Mouse (Mus musculus) intestine, postnatal 0 days (tissue): ENCODE data around the gene Slc46a2. TPM values are rescaled to one million over a fixed set of nuclear protein-coding genes. Genes with fewer than 3 reads are reported as not detected.

Experiments
- ATAC-seq: fragments of 200-750 bp; cut with Nextera tagmentation; 2 replicates; pipeline ENCODE4 v1.8.0; 2017; ENCODE audit warnings: mild to moderate bottlenecking, moderate TSS enrichment, moderate library complexity
- H3K27ac ChIP-seq: fragments of 300-500 bp; sonication (generic); 2 replicates; pipeline ENCODE4 v1.5.1; 2014; ENCODE audit warnings: mild to moderate bottlenecking, low read depth, low read length, moderate library complexity
- H3K27me3 ChIP-seq: fragments of 300-500 bp; sonication (generic); replicated peaks from 2 replicates; pipeline ENCODE4 v1.6.1; 2014; ENCODE audit warnings: low read length, mixed read lengths; ENCODE audit not compliant: control insufficient read depth, insufficient read depth
- H3K36me3 ChIP-seq: fragments of 300-500 bp; sonication (generic); 2 replicates; pipeline ENCODE4 v1.6.1; 2014; ENCODE audit warnings: mild to moderate bottlenecking, moderate library complexity; ENCODE audit not compliant: control insufficient read depth, insufficient read depth
- H3K4me1 ChIP-seq: fragments of 300-500 bp; sonication (generic); replicated peaks from 2 replicates; pipeline ENCODE4 v1.6.1; 2014; ENCODE audit warnings: antibody characterized with exemption, low read length, mixed read lengths; ENCODE audit not compliant: control insufficient read depth, insufficient read depth
- H3K4me2 ChIP-seq: fragments of 300-500 bp; sonication (generic); replicated peaks from 2 replicates; pipeline ENCODE4 v1.6.1; 2014; ENCODE audit warnings: low read depth, mild to moderate bottlenecking, moderate library complexity
- H3K4me3 ChIP-seq: fragments of 300-500 bp; sonication (generic); 2 replicates; pipeline ENCODE4 v1.5.1; 2014; ENCODE audit warnings: low read depth, low read length
- H3K9ac ChIP-seq: fragments of 300-500 bp; sonication (generic); 2 replicates; pipeline ENCODE4 v1.6.1; 2014; ENCODE audit warnings: mild to moderate bottlenecking, low read depth, low read length
- H3K9me3 ChIP-seq: fragments of 300-500 bp; sonication (generic); 2 replicates; pipeline ENCODE4 v1.6.1; 2016; ENCODE audit warnings: mixed run types; ENCODE audit not compliant: control insufficient read depth
- CTCF ChIP-seq: sonication (generic); IDR thresholded peaks from 2 replicates; pipeline ENCODE4 v1.5.1; 2016; ENCODE audit warnings: low read depth, mild to moderate bottlenecking, control low read depth, antibody characterized with exemption, moderate library complexity
- WGBS: fragments of 180-500 bp; shearing (Covaris S2); extraction: QIAGEN DNeasy Blood & Tissue Kit; methylation state at CpG from one replicate; pipeline ENCODE4 v1.1.7; 2014; 5-methylcytosine and 5-hydroxymethylcytosine counted together
- polyA plus RNA-seq: library from polyadenylated mRNA; unstranded; fragments of >200 nt; fragmentation: Nextera tagmentation; extraction: Ambion mirVana; gene quantifications from 2 replicates; pipeline ENCODE4 v1.2.1, GENCODE M21; 2015

The Slc46a2 gene
- polyA plus RNA-seq, 1 experiment from 2014 or later = not detected

- peaks cover 16% of the 10 kb centered on the region; the same call in 1 of the 2 replicates for H3K36me3 ChIP-seq
- WGBS = 75% methylated on average over 6 of the region's 6 CpGs
- no peak overlapping the region for H3K27ac ChIP-seq
- no peaks in the 10 kb centered on the region for H3K9me3 ChIP-seq
- TF ChIP-seq CTCF = peak; percentile 38
- no peak overlapping the region for H3K9ac ChIP-seq
- no peaks in the 10 kb centered on the region for H3K4me1 ChIP-seq
- ATAC-seq = no peak
- H3K4me2 ChIP-seq = no peak overlapping the region
- no peak overlapping the region for H3K4me3 ChIP-seq
- H3K27me3 ChIP-seq = no peaks in the 10 kb centered on the region
Observed at GRCm38 (mm10) chr4:59902547-59902946, 12.3 kb downstream of the Slc46a2 start.

GRCm38 (mm10) chr4:59901810-59902209 lies 13.0 kb downstream of the Slc46a2 start:
- no peaks in the 10 kb centered on the region for H3K9me3 ChIP-seq
- peaks cover 19% of the 10 kb centered on the region; the same call in 1 of the 2 replicates for H3K36me3 ChIP-seq
- H3K27ac ChIP-seq = no peak overlapping the region
- TF ChIP-seq CTCF = no peak
- no peak for ATAC-seq
- WGBS = 96% methylated on average over 6 of the region's 6 CpGs
- no peaks in the 10 kb centered on the region for H3K4me1 ChIP-seq
- H3K9ac ChIP-seq = no peak overlapping the region
- no peak overlapping the region for H3K4me2 ChIP-seq
- H3K4me3 ChIP-seq = no peak overlapping the region
- H3K27me3 ChIP-seq = no peaks in the 10 kb centered on the region

- no peak overlapping the region for H3K9ac ChIP-seq
- H3K27ac ChIP-seq = no peak overlapping the region
- H3K27me3 ChIP-seq = no peaks in the 10 kb centered on the region
- no peaks in the 10 kb centered on the region for H3K4me1 ChIP-seq
- 80% methylated on average over 9 of the region's 9 CpGs for WGBS
- H3K4me3 ChIP-seq = no peak overlapping the region
- no peaks in the 10 kb centered on the region for H3K9me3 ChIP-seq
- no peak for TF ChIP-seq CTCF
- peaks cover 22% of the 10 kb centered on the region; the same call in 1 of the 2 replicates for H3K36me3 ChIP-seq
- no peak for ATAC-seq
- H3K4me2 ChIP-seq = no peak overlapping the region
Observed at GRCm38 (mm10) chr4:59898521-59898919, 16.3 kb downstream of the Slc46a2 start.

GRCm38 (mm10) chr4:59897814-59898520 lies 16.9 kb downstream of the Slc46a2 start:
- 68% methylated on average over 12 of the region's 12 CpGs for WGBS
- Histone ChIP-seq H3K4me3 (no peak overlapping the region), H3K27ac (no peak overlapping the region), H3K4me1 (no peaks in the 10 kb centered on the region), H3K27me3 (no peaks in the 10 kb centered on the region), H3K4me2 (no peak overlapping the region), H3K9ac (no peak overlapping the region), H3K36me3 (peaks cover 22% of the 10 kb centered on the region; the same call in 1 of the 2 replicates), H3K9me3 (no peaks in the 10 kb centered on the region)
- TF ChIP-seq CTCF = no peak
- ATAC-seq = no peak

GRCm38 (mm10) chr4:59896000-59896399 lies 18.9 kb downstream of the Slc46a2 start:
- no peaks in the 10 kb centered on the region for H3K27me3 ChIP-seq
- no peaks in the 10 kb centered on the region for H3K9me3 ChIP-seq
- H3K9ac ChIP-seq = no peak overlapping the region
- H3K36me3 ChIP-seq = peaks cover 25% of the 10 kb centered on the region; the same call in 1 of the 2 replicates
- H3K4me3 ChIP-seq = no peak overlapping the region
- H3K27ac ChIP-seq = no peak overlapping the region
- no peak for TF ChIP-seq CTCF
- no peak overlapping the region for H3K4me2 ChIP-seq
- no peaks in the 10 kb centered on the region for H3K4me1 ChIP-seq
- WGBS = 73% methylated on average over 5 of the region's 5 CpGs
- ATAC-seq = no peak

- TF ChIP-seq CTCF = no peak
- H3K27me3 ChIP-seq = no peaks in the 10 kb centered on the region
- ATAC-seq = peak; percentile 22
- no peaks in the 10 kb centered on the region for H3K4me1 ChIP-seq
- H3K9me3 ChIP-seq = no peaks in the 10 kb centered on the region
- H3K9ac ChIP-seq = no peak overlapping the region
- WGBS = 83% methylated on average over 3 of the region's 3 CpGs
- no peak overlapping the region for H3K27ac ChIP-seq
- H3K4me2 ChIP-seq = no peak overlapping the region
- H3K4me3 ChIP-seq = no peak overlapping the region
- H3K36me3 ChIP-seq = peaks cover 31% of the 10 kb centered on the region; the same call in 1 of the 2 replicates
Observed at GRCm38 (mm10) chr4:59894977-59895575, 19.8 kb downstream of the Slc46a2 start.
